Mouse (Mus musculus) ES-Bruce4 (cell line): ENCODE measurements around the gene Dlk2. TPM values are rescaled to one million over a fixed set of nuclear protein-coding genes. Genes with fewer than 3 reads are reported as not detected.

Experiments used
- H3K27ac ChIP-seq: 2 replicates; pipeline ENCODE4 v1.5.1; 2012; ENCODE audit warnings: low read length, inconsistent platforms; ENCODE audit not compliant: insufficient read depth
- H3K27me3 ChIP-seq: 2 replicates; pipeline ENCODE4 v1.6.1; 2012; ENCODE audit warnings: mild to moderate bottlenecking, low read length, inconsistent platforms; ENCODE audit not compliant: control insufficient read depth, poor library complexity, insufficient read depth, severe bottlenecking
- H3K36me3 ChIP-seq: 2 replicates; pipeline ENCODE4 v1.6.1; 2012; ENCODE audit warnings: inconsistent platforms, mild to moderate bottlenecking, low read length, moderate library complexity; ENCODE audit not compliant: control insufficient read depth, poor library complexity, insufficient read depth, severe bottlenecking
- H3K4me1 ChIP-seq: one replicate; pipeline ENCODE4 v1.8.1; 2011; ENCODE audit warnings: low read length; ENCODE audit not compliant: control insufficient read depth, insufficient read depth
- H3K4me3 ChIP-seq: 2 replicates; pipeline ENCODE4 v1.5.1; 2011; ENCODE audit warnings: low read depth, mild to moderate bottlenecking, low read length
- H3K9ac ChIP-seq: 2 replicates; pipeline ENCODE4 v1.6.1; 2012; ENCODE audit warnings: low read depth, mild to moderate bottlenecking, inconsistent platforms; ENCODE audit not compliant: poor library complexity, severe bottlenecking
- H3K9me3 ChIP-seq: replicated peaks from 2 replicates; pipeline ENCODE4 v1.6.1; 2012; ENCODE audit warnings: mild to moderate bottlenecking, low read length, inconsistent platforms; ENCODE audit not compliant: control insufficient read depth, poor library complexity, insufficient read depth, severe bottlenecking
- CTCF ChIP-seq: IDR thresholded peaks from one replicate; pipeline ENCODE4 v1.8.1; 2011; ENCODE audit warnings: low read depth, low read length
- EP300 ChIP-seq: IDR thresholded peaks from 2 replicates; pipeline ENCODE4 v1.6.1; 2011; ENCODE audit warnings: low read depth, low read length; ENCODE audit not compliant: insufficient read depth
- POLR2A ChIP-seq: IDR thresholded peaks from one replicate; pipeline ENCODE4 v1.8.1; 2011; ENCODE audit warnings: low read length; ENCODE audit not compliant: insufficient read depth
- polyA plus RNA-seq: library from polyadenylated mRNA; stranded (reverse); fragments of >200 nt; gene quantifications from 2 replicates; pipeline ENCODE4 v1.2.4, GENCODE M21; 2011; ENCODE audit warnings: low read depth; ENCODE audit not compliant: missing spikeins, insufficient read depth, insufficient read length

Dlk2 gene
- polyA plus RNA-seq, 1 experiment: 0.91 TPM

DNA sequence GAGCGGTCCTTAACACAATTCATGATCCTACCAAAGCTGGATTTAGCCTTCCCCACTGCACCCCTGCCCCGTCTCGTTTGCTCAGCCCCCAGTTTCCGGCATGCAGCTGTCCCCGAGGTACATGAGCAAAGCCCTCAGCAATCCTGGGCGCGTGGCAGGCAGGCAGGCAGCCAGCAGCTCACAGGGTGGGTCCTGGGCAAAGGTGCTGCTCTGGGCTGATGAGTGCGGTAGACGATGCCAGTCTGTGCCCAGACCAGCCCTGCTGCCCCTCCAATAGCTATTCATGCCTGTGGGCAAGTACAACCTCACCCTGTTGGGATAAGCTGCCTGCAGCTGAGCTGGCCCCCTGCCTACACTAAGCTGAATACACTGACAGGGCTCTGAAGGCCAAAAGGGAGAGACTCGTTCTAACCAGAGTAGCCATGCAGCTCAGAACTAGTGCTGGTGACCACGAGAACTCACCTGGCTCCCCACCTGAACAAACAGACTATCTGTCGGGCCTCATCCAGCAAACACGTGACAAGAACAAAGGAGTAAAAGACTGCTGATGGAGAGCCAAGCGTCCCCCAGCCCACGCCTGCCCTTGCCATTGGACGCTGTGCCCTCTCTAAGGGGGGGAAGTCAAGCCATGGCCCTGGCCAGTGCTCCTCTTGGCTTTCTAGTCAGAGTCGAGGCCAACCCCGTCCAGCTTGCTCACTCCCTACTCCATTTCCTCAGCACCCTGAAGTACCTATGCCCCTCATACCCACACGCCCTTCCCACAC, 27.3 kb upstream of the Dlk2 start:
- Histone ChIP-seq H3K9me3 (no peaks in the 10 kb centered on the region), H3K4me3 (no peak overlapping the region), H3K27me3 (no peaks in the 10 kb centered on the region), H3K36me3 (peaks cover 16% of the 10 kb centered on the region; the same call in 1 of the 2 replicates), H3K4me1 (peaks cover 12% of the 10 kb centered on the region), H3K9ac (no peak overlapping the region), H3K27ac (no peak overlapping the region)
- no peak for TF ChIP-seq POLR2A
- TF ChIP-seq EP300: no peak
- TF ChIP-seq CTCF: no peak

GRCm38 (mm10) chr17:46272058-46272457, 25.2 kb upstream of the Dlk2 start:
- Histone ChIP-seq H3K9me3 (no peaks in the 10 kb centered on the region), H3K4me1 (peaks cover 9% of the 10 kb centered on the region), H3K9ac (no peak overlapping the region), H3K27ac (no peak overlapping the region), H3K4me3 (no peak overlapping the region), H3K27me3 (no peaks in the 10 kb centered on the region), H3K36me3 (peaks cover 14% of the 10 kb centered on the region; the same call in 1 of the 2 replicates)
- no peak for TF ChIP-seq POLR2A
- no peak for TF ChIP-seq EP300
- TF ChIP-seq CTCF: no peak

DNA sequence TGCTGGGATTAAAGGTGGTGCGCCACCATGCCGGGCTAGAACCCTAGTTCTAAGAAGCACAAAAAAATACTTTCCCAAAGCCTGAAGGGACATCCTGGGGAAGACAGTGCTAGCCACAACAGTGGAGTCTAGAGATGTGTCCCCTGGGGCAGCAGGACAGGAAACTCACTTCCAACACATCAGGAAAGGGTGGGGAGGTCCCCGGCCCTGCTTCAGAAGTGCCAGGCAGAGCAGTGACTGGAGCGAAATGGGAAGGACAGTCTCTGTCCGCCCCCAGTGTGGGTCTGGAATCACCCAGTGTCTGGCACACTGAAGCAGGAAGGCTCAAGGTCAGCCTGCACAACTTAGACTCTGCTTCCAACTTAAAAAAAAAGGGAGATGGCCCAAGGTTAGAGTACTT, 24.5 kb upstream of the Dlk2 start:
- H3K27ac ChIP-seq: no peak overlapping the region
- no peaks in the 10 kb centered on the region for H3K27me3 ChIP-seq
- peaks cover 19% of the 10 kb centered on the region; the same call in 1 of the 2 replicates for H3K36me3 ChIP-seq
- peaks cover 4% of the 10 kb centered on the region for H3K4me1 ChIP-seq
- H3K9ac ChIP-seq: no peak overlapping the region
- H3K9me3 ChIP-seq: no peaks in the 10 kb centered on the region
- H3K4me3 ChIP-seq: no peak overlapping the region
- TF ChIP-seq EP300 (no peak), POLR2A (no peak), CTCF (no peak)

- Histone ChIP-seq H3K4me1 (peaks cover 4% of the 10 kb centered on the region), H3K27ac (peak overlapping the region; percentile 66; the same call in 1 of the 2 replicates), H3K9ac (no peak overlapping the region), H3K27me3 (no peaks in the 10 kb centered on the region), H3K36me3 (peaks cover 23% of the 10 kb centered on the region), H3K9me3 (no peaks in the 10 kb centered on the region), H3K4me3 (no peak overlapping the region)
- TF ChIP-seq CTCF (no peak), EP300 (no peak), POLR2A (no peak)
Measured at GRCm38 (mm10) chr17:46273803-46274236, 23.4 kb upstream of the Dlk2 start.

- H3K36me3 ChIP-seq: peaks cover 28% of the 10 kb centered on the region
- peak overlapping the region; percentile 66 for H3K27ac ChIP-seq
- H3K4me3 ChIP-seq: no peak overlapping the region
- no peak overlapping the region for H3K9ac ChIP-seq
- no peaks in the 10 kb centered on the region for H3K9me3 ChIP-seq
- peaks cover 4% of the 10 kb centered on the region for H3K4me1 ChIP-seq
- TF ChIP-seq POLR2A (no peak), EP300 (no peak), CTCF (no peak)
- H3K27me3 ChIP-seq: no peaks in the 10 kb centered on the region
Measured at GRCm38 (mm10) chr17:46274465-46274864, 22.8 kb upstream of the Dlk2 start.

GRCm38 (mm10) chr17:46275034-46275433, 22.2 kb upstream of the Dlk2 start:
- TF ChIP-seq CTCF (no peak), EP300 (no peak), POLR2A (no peak)
- Histone ChIP-seq H3K4me1 (peaks cover 4% of the 10 kb centered on the region), H3K9ac (no peak overlapping the region), H3K4me3 (no peak overlapping the region), H3K36me3 (peaks cover 32% of the 10 kb centered on the region), H3K9me3 (no peaks in the 10 kb centered on the region), H3K27me3 (no peaks in the 10 kb centered on the region), H3K27ac (0 out of 2 replicates have a peak overlapping the region, but pooled peaks have one; percentile 26)
